Mouse (Mus musculus): ENCODE data around the gene Adamtsl1. TPM values are rescaled to one million over a fixed set of nuclear protein-coding genes. Genes with fewer than 3 reads are reported as not detected.

Gene Adamtsl1
- polyA plus RNA-seq (2015; fragmentation: Illumina TruSeq; extraction: RNeasy Lipid Tissue Mini Kit (QIAGEN cat#74804); ENCODE audit: insufficient read depth, low replicate concordance) = 0.86 TPM

DNA sequence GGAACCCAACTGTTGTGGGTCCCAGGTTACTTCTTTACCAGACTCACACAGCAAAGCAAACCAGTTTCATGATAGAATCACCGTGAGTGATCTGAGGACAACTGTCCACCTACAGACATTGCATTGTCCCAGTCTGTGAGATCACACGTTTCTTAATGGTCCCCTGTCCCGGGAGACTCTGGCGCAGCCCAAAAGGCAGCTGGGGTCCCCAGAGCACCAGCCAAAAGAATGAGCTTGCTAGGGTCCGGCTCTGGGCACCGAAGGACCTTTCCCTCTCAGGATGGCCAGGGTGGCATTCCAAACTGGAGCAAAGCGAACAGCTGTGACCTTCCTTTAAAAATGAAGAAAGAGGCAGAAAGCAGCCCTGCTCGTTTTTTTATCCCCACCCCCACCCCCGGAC, at the start of gene Adamtsl1:
TSS of gene Adamtsl1 (plus strand) at position 381 of the 400 bp plus-strand sequence.

